Mouse (Mus musculus) activated CD4-positive, CD25-positive, alpha-beta regulatory T cell (primary cell): ENCODE data around the gene Dap. TPM values are rescaled to one million over a fixed set of nuclear protein-coding genes. Genes with fewer than 3 reads are reported as not detected.

ENCODE experiments used
- polyA plus RNA-seq, 2 experiments: library from polyadenylated mRNA; unstranded; fragments of 100-300 nt; shearing (Covaris generic); gene quantifications; one replicate each; pipeline ENCODE4 v1.2.1; 2017

The Dap gene
- polyA plus RNA-seq, result 10 to 100 TPM; 53.0 to 59.4 TPM

GRCm38 (mm10) chr15:31224135-31224761 lies at the start of gene Dap:
Dap (plus strand) TSS chr15:31224314.

Other genes starting within 250 kb of the Dap start
- gene Ankrd33b, start 143.4 kb downstream of the Dap start, polyA plus RNA-seq, result not detected
- gene Ropn1l, start 229.4 kb downstream of the Dap start, polyA plus RNA-seq, result 1 to 10 TPM in 1 of 2 experiments, under 1 TPM in 1; 0.49 to 1.3 TPM